Mouse (Mus musculus) ES-E14 (cell line): ENCODE results near the gene Wwtr1.

Experiments
- CHD2 ChIP-seq: IDR thresholded peaks from 2 replicates; pipeline ENCODE4 v1.6.1; 2014; ENCODE audit warnings: mild to moderate bottlenecking, low read depth, low read length, inconsistent platforms
- HCFC1 ChIP-seq: IDR thresholded peaks from 2 replicates; pipeline ENCODE4 v1.6.1; 2012; ENCODE audit warnings: low read length, inconsistent platforms, borderline replicate concordance; ENCODE audit not compliant: insufficient read depth
- MAFK ChIP-seq: IDR thresholded peaks from 2 replicates; pipeline ENCODE4 v1.6.1; 2014; ENCODE audit warnings: mild to moderate bottlenecking, low read depth, low read length, inconsistent platforms; ENCODE audit not compliant: insufficient read depth
- ZNF384 ChIP-seq: IDR thresholded peaks from 2 replicates; pipeline ENCODE4 v1.6.1; 2012; ENCODE audit warnings: low read depth, low read length, inconsistent platforms

DNA sequence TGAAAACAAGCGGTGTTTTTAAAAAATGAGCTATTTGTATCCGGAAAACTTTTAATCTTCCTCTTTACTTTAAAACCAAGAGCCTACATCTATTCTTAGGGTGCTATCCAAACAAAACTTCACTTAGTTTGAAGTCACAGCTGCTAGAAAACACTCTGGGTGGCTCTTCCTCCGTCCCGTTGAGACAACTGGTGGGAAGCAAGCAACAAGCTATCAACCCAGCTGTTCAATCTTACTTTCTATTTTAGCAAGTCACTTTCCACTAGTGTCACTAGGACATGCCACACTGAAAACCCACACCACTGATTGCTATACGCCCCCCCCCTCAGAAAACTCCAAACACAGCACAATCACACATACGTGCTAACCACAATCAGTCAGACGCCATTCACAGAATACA is 55.7 kb downstream of the Wwtr1 start:
- TF ChIP-seq MAFK (no peak), CHD2 (no peak), HCFC1 (no peak), ZNF384 (no peak)
